Mouse (Mus musculus) myocyte (in vitro differentiated cells): Measurements from ENCODE around the gene Myo9b.

Experiments used
- CEBPB ChIP-seq: IDR thresholded peaks from 2 replicates; pipeline ENCODE4 v1.6.1; 2011; ENCODE audit warnings: mild to moderate bottlenecking, moderate library complexity; ENCODE audit not compliant: poor library complexity, insufficient read depth, severe bottlenecking
- E2F4 ChIP-seq: IDR thresholded peaks from one replicate; pipeline ENCODE4 v1.6.1; 2011; ENCODE audit warnings: mild to moderate bottlenecking, control low read depth, moderate library complexity; ENCODE audit not compliant: insufficient read depth
- MAX ChIP-seq: IDR thresholded peaks from one replicate; pipeline ENCODE4 v1.6.1; 2011; ENCODE audit warnings: low read depth, mild to moderate bottlenecking, control low read depth
- MYOG ChIP-seq, 3 experiments: IDR thresholded peaks; one replicate each; pipeline ENCODE4 v1.6.1; 2011; ENCODE audit warnings: control low read depth in 2 of 3, low read depth in 2 of 3, mild to moderate bottlenecking in 2 of 3; ENCODE audit not compliant: insufficient read length in 2 of 3, control insufficient read depth in 1 of 3, insufficient read depth in 1 of 3
- POLR2A ChIP-seq: IDR thresholded peaks from one replicate; pipeline ENCODE4 v1.6.1; 2011; ENCODE audit warnings: low read depth, mild to moderate bottlenecking, control low read depth, moderate library complexity; ENCODE audit not compliant: insufficient read length
- POLR2AphosphoS2 ChIP-seq: IDR thresholded peaks from one replicate; pipeline ENCODE4 v1.6.1; 2011; ENCODE audit warnings: low read depth, control low read depth; ENCODE audit not compliant: insufficient read length
- SRF ChIP-seq: IDR thresholded peaks from one replicate; pipeline ENCODE4 v1.6.1; 2011; ENCODE audit warnings: low read depth; ENCODE audit not compliant: control insufficient read depth, insufficient read length
- TCF12 ChIP-seq: IDR thresholded peaks from one replicate; pipeline ENCODE4 v1.6.1; 2011; ENCODE audit warnings: mild to moderate bottlenecking, control low read depth; ENCODE audit not compliant: poor library complexity, insufficient read depth, severe bottlenecking
- TCF3 ChIP-seq: IDR thresholded peaks from one replicate; pipeline ENCODE4 v1.6.1; 2011; ENCODE audit warnings: low read depth, control low read depth; ENCODE audit not compliant: insufficient read length
- USF1 ChIP-seq: IDR thresholded peaks from one replicate; pipeline ENCODE4 v1.6.1; 2011; ENCODE audit warnings: low read depth, mild to moderate bottlenecking, control low read depth, moderate library complexity

- TF ChIP-seq E2F4 = no peak
- no peak for TF ChIP-seq POLR2AphosphoS2
- TF ChIP-seq CEBPB = no peak
- no peak for TF ChIP-seq POLR2A
- no peak for TF ChIP-seq TCF12
- no peak for TF ChIP-seq MYOG (IDR thresholded peaks at IDR 0.05; ENCODE audit: control insufficient read depth in 1 of 3, insufficient read depth in 1 of 3, insufficient read length in 2 of 3, low read depth in 2 of 3)
- TF ChIP-seq MAX = no peak
- no peak for TF ChIP-seq USF1
- no peak for TF ChIP-seq SRF
- no peak for TF ChIP-seq TCF3
These were observed 119.2 kb downstream of the Myo9b start for GRCm38 (mm10) chr8:71391696-71392095.
